8 mouse cellular contexts compared by ENCODE assay signal in genomic region chr5:76658084-76658934, GRCm38 (mm10). TPM values are rescaled to one million over a fixed set of nuclear protein-coding genes. Genes with fewer than 3 reads are reported as not detected.
A peak's percentile ranks its signal among the peaks of the same experiment; 100 is the strongest.
DNase-seq lines count a peak whose midpoint lies in the region; ATAC-seq lines count a peak whose summit lies in the region.

No protein-coding gene starts in this region.

- ATAC-seq in limb, embryonic 13.5 days (ENCODE audit: low FRiP score, low read depth), result peak; percentile 62
- peak; percentile 84 for ATAC-seq in midbrain, embryonic 16.5 days

- H3K4me3 ChIP-seq in limb, embryonic 13.5 days, result peak overlapping the region; percentile 82
- peak overlapping the region; percentile 95 for H3K4me3 ChIP-seq in midbrain, embryonic 16.5 days (ENCODE audit: low read depth, low read length)

- H3K4me2 ChIP-seq in limb, embryonic 13.5 days (replicated peaks), result peak overlapping the region; percentile 89
- H3K4me2 ChIP-seq in midbrain, embryonic 16.5 days (ENCODE audit: low read length), result peak overlapping the region; percentile 81

- WGBS in limb, embryonic 13.5 days, result under 1% methylated on average over 38 of the region's 38 CpGs
- WGBS in midbrain, embryonic 16.5 days, result under 1% methylated on average over 38 of the region's 38 CpGs

- intact Hi-C loops in heart, postnatal 10 days (cut with DNase I), result loop anchor here (5.0 kb wide), 2 partner anchors 59 to 184 kb away; no protein-coding TSS in a partner anchor

- H3K27me3 ChIP-seq in limb, embryonic 13.5 days, result no peaks in the 10 kb centered on the region
- H3K27me3 ChIP-seq in midbrain, embryonic 16.5 days (ENCODE audit: control insufficient read depth, insufficient read depth, low read depth, low read length), result no peaks in the 10 kb centered on the region

- no peaks in the 10 kb centered on the region for H3K9me3 ChIP-seq in limb, embryonic 13.5 days
- no peaks in the 10 kb centered on the region for H3K9me3 ChIP-seq in midbrain, embryonic 16.5 days (replicated peaks; ENCODE audit: control insufficient read depth, low read length, poor library complexity, severe bottlenecking)

- no peaks in the 10 kb centered on the region for H3K36me3 ChIP-seq in limb, embryonic 13.5 days
- H3K36me3 ChIP-seq in midbrain, embryonic 16.5 days (ENCODE audit: control insufficient read depth, insufficient read depth, low read length), result no peaks in the 10 kb centered on the region

- peaks cover 22% of the 10 kb centered on the region for H3K4me1 ChIP-seq in limb, embryonic 13.5 days
- peaks cover 30% of the 10 kb centered on the region for H3K4me1 ChIP-seq in midbrain, embryonic 16.5 days (ENCODE audit: control insufficient read depth, insufficient read depth, low read length)

- peak overlapping the region; percentile 93 for H3K9ac ChIP-seq in limb, embryonic 13.5 days
- H3K9ac ChIP-seq in midbrain, embryonic 16.5 days (ENCODE audit: low read depth, low read length), result peak overlapping the region; percentile 100

- peak overlapping the region; percentile 87 for H3K27ac ChIP-seq in limb, embryonic 13.5 days
- peak overlapping the region; percentile 99 for H3K27ac ChIP-seq in midbrain, embryonic 16.5 days (ENCODE audit: low read length)

- DNase-seq in layer of hippocampus, adult 11-12 months (ENCODE audit: low spot score), result peak; percentile 15
- DNase-seq in layer of hippocampus, adult 9-11 months, result no peak
- DNase-seq in WW6 (ENCODE audit: low read depth, low spot score), result peak; percentile 36
- DNase-seq in embryo, embryonic 11.5 days (ENCODE audit: low read depth, low spot score), result peak; percentile 16
- DNase-seq in heart, postnatal 10 days, result peak; percentile 27 to 34
- DNase-seq in T-cell, adult 2 months (ENCODE audit: low spot score), result no peak

RNA-seq across cellular contexts. Expression of gene C530008M17Rik, which starts 2.0 kb away (rescaled TPM):
- total RNA-seq in heart, postnatal 10 days (2021), result 1 to 10 TPM; 3.9 to 4.1 TPM
- 19.9 and 24.2 TPM in 2 replicates for polyA plus RNA-seq in limb, embryonic 13.5 days (2015; fragmentation: Nextera tagmentation; extraction: Ambion mirVana)
- 58.3 and 74.4 TPM in 2 replicates for polyA plus RNA-seq in midbrain, embryonic 16.5 days (2015; fragmentation: Nextera tagmentation; extraction: Ambion mirVana)

Comparison
In these comparisons a context has a peak if more than half of its experiments do, and no peak if none do; other contexts are left out.
1. DNase-seq: peak in layer of hippocampus, adult 11-12 months (single experiment), WW6 (single experiment), embryo, embryonic 11.5 days (single experiment) and heart, postnatal 10 days (2 of 2); none in layer of hippocampus, adult 9-11 months (single experiment) and T-cell, adult 2 months (single experiment).